Mouse (Mus musculus) MEL (cell line): Measurements from ENCODE around the gene Nop2.

ENCODE experiments used
- CTCF ChIP-seq, 3 experiments: IDR thresholded peaks in 2 of 3; conservative IDR thresholded peaks in 1 of 3; 2 replicates each; pipeline ENCODE4 v1.5.1; 2011 to 2012; ENCODE audit warnings: low read length in 3 of 3, low read depth in 2 of 3, mild to moderate bottlenecking in 2 of 3, improper control_type of control experiment in 1 of 3, inconsistent platforms in 1 of 3, mixed read lengths in 1 of 3, moderate library complexity in 1 of 3; ENCODE audit not compliant: control insufficient read depth in 1 of 3, insufficient read depth in 1 of 3, poor library complexity in 1 of 3, severe bottlenecking in 1 of 3
- EP300 ChIP-seq, 2 experiments: IDR thresholded peaks; 2 replicates each; pipeline ENCODE4 v1.6.1; 2011; ENCODE audit warnings: improper control_type of control experiment in 2 of 2, low read length in 2 of 2, low read depth in 1 of 2, mild to moderate bottlenecking in 1 of 2
- MEF2A ChIP-seq: IDR thresholded peaks from 2 replicates; pipeline ENCODE4 v1.6.1; 2014; ENCODE audit warnings: low read depth, mild to moderate bottlenecking, inconsistent platforms, low read length, improper control_type of control experiment; ENCODE audit not compliant: poor library complexity, insufficient replicate concordance, severe bottlenecking; ENCODE audit errors: extremely low read depth
- MXI1 ChIP-seq: IDR thresholded peaks from 2 replicates; pipeline ENCODE4 v1.6.1; 2011; ENCODE audit warnings: mild to moderate bottlenecking, low read depth, low read length, improper control_type of control experiment
- NELFE ChIP-seq: IDR thresholded peaks from 2 replicates; pipeline ENCODE4 v1.6.1; 2011; ENCODE audit warnings: low read depth, low read length, improper control_type of control experiment
- POLR2A ChIP-seq, 2 experiments: IDR thresholded peaks; 2 replicates each; pipeline ENCODE4 v1.6.1; 2011 to 2012; ENCODE audit warnings: low read length in 2 of 2, mild to moderate bottlenecking in 2 of 2, control low read depth in 1 of 2, improper control_type of control experiment in 1 of 2, low read depth in 1 of 2, moderate library complexity in 1 of 2; ENCODE audit not compliant: control insufficient read depth in 1 of 2, insufficient read depth in 1 of 2, poor library complexity in 1 of 2
- POLR2AphosphoS5 ChIP-seq: IDR thresholded peaks from 2 replicates; pipeline ENCODE4 v1.6.1; 2012; ENCODE audit warnings: low read depth, borderline replicate concordance, mild to moderate bottlenecking, inconsistent platforms, low read length, moderate library complexity, mixed read lengths
- RAD21 ChIP-seq: IDR thresholded peaks from 2 replicates; pipeline ENCODE4 v1.6.1; 2011; ENCODE audit warnings: mild to moderate bottlenecking, low read depth, low read length, improper control_type of control experiment
- TAL1 ChIP-seq: IDR thresholded peaks from 2 replicates; pipeline ENCODE4 v1.6.1; 2012; ENCODE audit warnings: mild to moderate bottlenecking, inconsistent platforms, low read length, moderate library complexity, mixed read lengths
- TCF12 ChIP-seq: IDR thresholded peaks from 2 replicates; pipeline ENCODE4 v1.6.1; 2014; ENCODE audit warnings: low read depth, mild to moderate bottlenecking, inconsistent platforms, low read length, improper control_type of control experiment, moderate library complexity
- USF1 ChIP-seq: IDR thresholded peaks from 2 replicates; pipeline ENCODE4 v1.6.1; 2014; ENCODE audit warnings: low read depth, mild to moderate bottlenecking, inconsistent platforms, low read length, improper control_type of control experiment, moderate library complexity
- USF2 ChIP-seq, 2 experiments: IDR thresholded peaks; 2 replicates each; pipeline ENCODE4 v1.6.1; 2011 to 2012; ENCODE audit warnings: improper control_type of control experiment in 2 of 2, low read length in 2 of 2, borderline replicate concordance in 1 of 2, inconsistent platforms in 1 of 2, low read depth in 1 of 2, mild to moderate bottlenecking in 1 of 2; ENCODE audit not compliant: insufficient read depth in 1 of 2
- ZMIZ1 ChIP-seq: IDR thresholded peaks from 2 replicates; pipeline ENCODE4 v1.6.1; 2012; ENCODE audit warnings: low read depth, mild to moderate bottlenecking, inconsistent platforms, low read length, improper control_type of control experiment, moderate library complexity
- ZNF384 ChIP-seq: IDR thresholded peaks from 2 replicates; pipeline ENCODE4 v1.6.1; 2012; ENCODE audit warnings: low read depth, mild to moderate bottlenecking, inconsistent platforms, low read length, improper control_type of control experiment

- TF ChIP-seq CTCF (IDR thresholded peaks at IDR 0.05 in 2 of 3, conservative IDR thresholded peaks at IDR 0.05 in 1 of 3; ENCODE audit: control insufficient read depth in 1 of 3, insufficient read depth in 1 of 3, low read depth in 2 of 3, low read length in 3 of 3, poor library complexity in 1 of 3, severe bottlenecking in 1 of 3) (no peak), RAD21 (no peak), ZNF384 (no peak), MXI1 (peak; percentile 79), TAL1 (no peak), NELFE (peak; percentile 61), MEF2A (no peak), USF2 (IDR thresholded peaks at IDR 0.05; ENCODE audit: borderline replicate concordance in 1 of 2, insufficient read depth in 1 of 2, low read depth in 1 of 2, low read length in 2 of 2) (no peak), POLR2A (IDR thresholded peaks at IDR 0.05; ENCODE audit: control insufficient read depth in 1 of 2, insufficient read depth in 1 of 2, low read depth in 1 of 2, low read length in 2 of 2, poor library complexity in 1 of 2) (peak in 1 of 2 experiments; percentile 33; a peak in 1 of 4 replicates), USF1 (no peak), POLR2AphosphoS5 (no peak), TCF12 (no peak), EP300 (IDR thresholded peaks at IDR 0.05; ENCODE audit: low read depth in 1 of 2, low read length in 2 of 2) (no peak; a peak in 1 of 4 replicates), ZMIZ1 (peak; percentile 49; the same call in 1 of the 2 replicates)
Observed at GRCm38 (mm10) chr6:125090341-125091085, 41.2 kb upstream of the Nop2 start.
